Mouse (Mus musculus) bone marrow, adult 2 months (tissue): ENCODE data around the gene Xrcc6. TPM values are rescaled to one million over a fixed set of nuclear protein-coding genes. Genes with fewer than 3 reads are reported as not detected.

Source experiments
- H3K27ac ChIP-seq: fragments of 200-500 bp; 2 replicates; pipeline ENCODE4 v1.5.1; 2012; ENCODE audit warnings: low read depth, mild to moderate bottlenecking, control low read depth, inconsistent platforms, low read length; ENCODE audit not compliant: control insufficient read depth, poor library complexity, insufficient read depth
- H3K4me1 ChIP-seq: fragments of 200-500 bp; 2 replicates; pipeline ENCODE4 v1.6.1; 2011; ENCODE audit warnings: low read length; ENCODE audit not compliant: control insufficient read depth, insufficient read depth
- H3K4me3 ChIP-seq: fragments of 200-500 bp; replicated peaks from 2 replicates; pipeline ENCODE3; 2011; ENCODE audit warnings: mild to moderate bottlenecking, low read depth, low read length, control low read depth; ENCODE audit not compliant: control insufficient read depth
- CTCF ChIP-seq: fragments of 200-500 bp; IDR thresholded peaks from 2 replicates; pipeline ENCODE4 v1.5.1; 2011; ENCODE audit warnings: low read length, control low read depth; ENCODE audit not compliant: control insufficient read depth, insufficient read depth
- POLR2A ChIP-seq: fragments of 200-500 bp; IDR thresholded peaks from 2 replicates; pipeline ENCODE4 v1.6.1; 2011; ENCODE audit warnings: low read depth, mild to moderate bottlenecking, control low read depth, low read length, borderline replicate concordance; ENCODE audit not compliant: control insufficient read depth
- WGBS: fragments of 180-500 bp; shearing (Covaris S2); methylation state at CpG from one replicate; pipeline ENCODE4 v1.1.7; 2018; 5-methylcytosine and 5-hydroxymethylcytosine counted together
- polyA plus RNA-seq: library from polyadenylated mRNA; stranded (reverse); fragments of >200 nt; gene quantifications from 2 replicates; pipeline ENCODE4 v1.2.4, GENCODE M21; 2011; ENCODE audit warnings: low replicate concordance; ENCODE audit not compliant: missing spikeins, insufficient read depth, insufficient read length

The Xrcc6 gene
- 60.8 and 96.2 TPM in 2 replicates for polyA plus RNA-seq

DNA sequence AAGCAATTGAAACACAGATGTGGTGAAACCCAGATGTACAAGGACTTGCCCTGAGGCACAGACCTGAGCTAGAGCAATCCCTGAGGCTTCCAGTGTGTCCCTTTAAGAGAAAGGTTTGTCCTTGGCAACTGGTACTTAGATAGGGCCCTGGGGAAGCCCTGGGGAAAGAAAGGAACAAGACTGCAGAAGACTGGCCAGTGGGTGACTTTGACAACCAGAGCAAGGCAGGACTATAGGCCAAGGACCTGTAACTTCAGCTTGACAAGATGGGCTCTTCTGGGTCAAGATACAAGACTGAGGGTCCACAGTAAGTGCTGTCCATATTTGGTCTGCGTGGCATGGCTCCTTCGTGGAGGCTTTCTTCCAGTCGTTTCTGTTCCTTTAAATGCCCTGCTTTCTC lies at the start of gene Xrcc6:
Gene Xrcc6 (plus strand): TSS at position 190 of the 400 bp plus-strand sequence.
- Histone ChIP-seq H3K4me3 (no peak within 1 kb of the TSS), H3K4me1 (no peaks in the 10 kb centered on the region; the same call in 1 of the 2 replicates), H3K27ac (no peak within 1 kb of the TSS)
- 89% methylated on average over 3 of the region's 3 CpGs for WGBS
- TF ChIP-seq POLR2A (no peak), CTCF (no peak)

DNA sequence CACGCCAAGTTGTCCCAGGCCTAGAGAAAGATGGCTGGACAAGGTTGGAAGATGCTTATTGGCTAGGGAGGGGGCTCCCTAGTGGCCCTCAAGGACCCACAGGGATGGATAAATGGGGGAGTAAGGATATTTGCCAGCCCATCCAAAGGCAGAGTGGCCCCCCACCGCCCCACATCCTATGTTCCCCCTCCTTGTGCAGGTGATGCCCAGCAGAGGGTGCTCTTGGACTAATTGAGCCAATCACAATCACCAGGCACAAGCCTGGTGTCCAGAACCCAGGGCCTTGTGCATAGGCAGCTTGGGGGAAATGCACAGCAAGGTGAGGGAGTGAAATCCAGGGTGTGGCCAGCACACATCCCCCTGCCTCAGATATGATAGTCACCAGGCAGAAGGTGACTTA lies 49.4 kb upstream of the Xrcc6 start:
- Histone ChIP-seq H3K4me1 (no peaks in the 10 kb centered on the region; the same call in 1 of the 2 replicates), H3K27ac (no peak overlapping the region), H3K4me3 (no peak overlapping the region)
- 45% methylated on average over 2 of the region's 2 CpGs for WGBS
- TF ChIP-seq CTCF (peak; percentile 74), POLR2A (no peak)

DNA sequence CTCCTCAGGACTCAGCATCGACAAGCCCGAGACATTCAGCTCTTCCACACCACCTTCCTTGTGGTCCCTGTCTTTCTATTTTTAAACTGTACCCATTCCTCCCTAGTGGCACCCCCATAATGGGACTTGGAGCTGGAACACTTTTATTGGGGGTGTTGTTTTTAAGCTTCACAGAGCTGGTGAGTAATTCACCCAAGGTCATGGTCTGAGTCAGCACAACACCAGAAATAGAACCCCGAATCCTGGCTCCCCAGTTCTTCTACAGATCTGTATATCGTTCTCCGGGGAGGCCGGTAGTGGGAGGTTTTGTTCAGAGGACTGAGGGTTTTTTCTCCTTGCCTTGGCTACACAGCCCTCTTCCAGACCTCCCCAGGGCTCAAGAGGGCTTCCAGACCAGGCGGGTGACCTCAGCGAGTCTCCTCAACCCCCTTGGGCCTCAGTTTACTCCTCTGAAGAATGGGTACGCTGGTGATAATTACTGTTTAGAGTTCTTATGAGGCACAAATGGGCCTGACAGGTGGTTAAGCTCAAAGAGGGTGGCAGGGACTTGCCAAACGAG lies 48.4 kb upstream of the Xrcc6 start:
- no peaks in the 10 kb centered on the region for H3K4me1 ChIP-seq
- TF ChIP-seq POLR2A (no peak), CTCF (no peak)
- WGBS = 87% methylated on average over 10 of the region's 10 CpGs
- H3K4me3 ChIP-seq = no peak overlapping the region
- no peak overlapping the region for H3K27ac ChIP-seq

DNA sequence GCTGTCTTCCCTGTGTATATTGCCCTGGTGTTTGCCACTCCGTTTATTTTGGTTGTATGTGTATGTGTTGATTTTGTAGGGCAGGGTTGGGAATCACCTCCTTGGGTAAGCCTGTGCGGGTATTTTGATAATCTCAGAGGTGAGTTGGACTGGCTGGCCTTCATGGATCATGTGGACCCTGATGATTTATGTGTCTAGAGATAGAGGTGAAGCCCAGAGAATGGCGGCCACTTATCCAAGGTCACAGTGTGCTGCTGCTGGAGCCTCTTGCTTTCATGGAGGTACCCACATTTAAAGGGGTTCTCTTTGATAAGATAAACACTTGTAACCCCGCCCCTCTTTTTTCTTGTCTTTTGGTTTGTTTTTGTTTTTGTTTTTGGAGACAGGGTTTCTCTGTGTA lies 47.9 kb upstream of the Xrcc6 start:
- H3K4me3 ChIP-seq = no peak overlapping the region
- WGBS = 74% methylated on average over 4 of the region's 4 CpGs
- H3K27ac ChIP-seq = no peak overlapping the region
- TF ChIP-seq CTCF = no peak
- no peak for TF ChIP-seq POLR2A
- H3K4me1 ChIP-seq = no peaks in the 10 kb centered on the region

DNA sequence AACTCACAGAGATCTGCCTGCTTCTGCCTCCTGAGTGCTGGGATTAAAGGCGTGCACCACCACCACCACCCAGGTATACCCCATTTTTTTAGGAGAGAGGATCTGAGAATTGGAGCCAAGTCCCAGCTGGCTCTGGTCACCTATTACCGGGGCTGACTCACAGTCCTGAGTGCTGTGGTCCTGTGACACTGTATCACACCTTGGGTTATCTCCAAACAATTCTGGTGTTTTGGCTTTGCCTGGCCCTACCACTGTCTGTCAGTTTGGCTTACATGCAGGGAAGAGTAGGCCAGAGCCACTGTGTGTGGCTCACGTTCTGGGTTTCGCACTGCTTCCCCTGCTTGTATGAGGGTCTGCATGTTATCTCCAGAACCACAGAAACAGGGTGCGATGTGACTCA lies 47.4 kb upstream of the Xrcc6 start:
- H3K4me1 ChIP-seq = no peaks in the 10 kb centered on the region
- no peak overlapping the region for H3K4me3 ChIP-seq
- 82% methylated on average over 5 of the region's 5 CpGs for WGBS
- no peak overlapping the region for H3K27ac ChIP-seq
- no peak for TF ChIP-seq CTCF
- no peak for TF ChIP-seq POLR2A

DNA sequence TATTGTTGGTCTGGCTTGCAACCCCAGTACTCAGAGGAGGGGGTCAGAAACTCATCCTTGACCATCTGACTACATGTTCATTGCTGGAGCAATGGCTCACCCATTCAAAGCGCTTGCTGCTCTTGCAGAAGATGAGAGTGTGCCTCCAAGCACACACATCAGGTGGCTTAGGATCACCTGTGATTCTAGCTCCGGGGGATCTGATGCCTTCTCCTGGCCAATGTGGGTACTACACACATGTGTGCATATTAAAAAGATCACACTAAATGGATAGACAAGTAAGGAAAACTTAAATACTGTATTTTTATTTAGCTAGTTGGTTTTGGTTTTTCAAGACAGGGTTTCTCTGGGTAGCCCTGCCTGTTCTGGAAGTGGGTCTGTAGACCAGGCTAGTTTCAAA lies 46.6 kb upstream of the Xrcc6 start:
- Histone ChIP-seq H3K4me3 (no peak overlapping the region), H3K27ac (no peak overlapping the region), H3K4me1 (no peaks in the 10 kb centered on the region)
- TF ChIP-seq POLR2A (no peak), CTCF (no peak)
- 95% methylated on average over 2 of the region's 2 CpGs for WGBS

DNA sequence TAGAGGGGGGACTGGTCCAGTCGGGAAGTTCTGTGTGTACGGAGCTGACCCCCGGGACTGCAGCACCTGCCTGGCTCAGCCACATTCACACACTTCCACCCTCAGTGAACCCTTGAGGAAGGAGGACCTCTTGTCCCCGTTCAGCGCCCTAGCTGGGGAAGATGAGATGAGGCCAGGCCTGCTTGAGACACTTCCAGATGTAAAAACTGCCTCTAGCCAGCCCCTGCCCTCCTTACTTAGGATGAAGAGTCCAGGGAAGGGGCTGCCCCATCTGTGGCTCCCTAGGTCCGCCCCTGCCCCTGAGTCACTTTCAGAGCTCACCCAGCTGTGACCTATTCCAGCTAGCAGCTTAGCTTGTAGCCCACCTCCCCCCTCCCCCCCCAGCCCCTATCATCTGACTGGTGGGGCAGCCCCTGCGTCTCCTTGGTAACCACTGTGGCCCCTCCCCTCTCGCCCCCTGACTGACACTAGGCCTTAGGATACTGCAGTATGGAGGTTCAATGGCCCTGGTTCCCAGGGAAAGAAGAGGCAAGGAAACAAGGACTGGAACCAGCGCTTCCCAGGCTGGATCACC lies 44.4 kb upstream of the Xrcc6 start:
- Histone ChIP-seq H3K4me1 (no peaks in the 10 kb centered on the region), H3K27ac (no peak overlapping the region), H3K4me3 (no peak overlapping the region)
- no peak for TF ChIP-seq POLR2A
- TF ChIP-seq CTCF = no peak
- 65% methylated on average over 9 of the region's 9 CpGs for WGBS

DNA sequence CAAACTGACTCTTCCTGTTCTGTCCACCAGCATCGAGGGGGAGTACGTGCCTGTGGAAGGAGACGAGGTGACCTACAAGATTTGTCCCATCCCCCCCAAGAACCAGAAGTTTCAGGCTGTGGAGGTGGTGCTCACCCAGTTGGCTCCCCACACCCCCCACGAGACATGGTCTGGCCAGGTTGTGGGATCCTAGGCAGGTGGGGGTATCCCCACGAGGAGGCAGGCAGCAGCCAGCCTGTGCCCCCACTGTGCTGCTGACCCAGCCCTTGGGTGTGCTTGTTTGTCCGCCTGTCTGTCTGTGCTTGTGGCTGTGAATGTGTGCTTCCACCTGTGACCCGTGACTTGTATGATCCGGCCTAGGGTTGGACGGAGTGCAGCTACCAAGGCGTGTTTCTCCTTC lies 38.6 kb upstream of the Xrcc6 start:
- no peaks in the 10 kb centered on the region for H3K4me1 ChIP-seq

DNA sequence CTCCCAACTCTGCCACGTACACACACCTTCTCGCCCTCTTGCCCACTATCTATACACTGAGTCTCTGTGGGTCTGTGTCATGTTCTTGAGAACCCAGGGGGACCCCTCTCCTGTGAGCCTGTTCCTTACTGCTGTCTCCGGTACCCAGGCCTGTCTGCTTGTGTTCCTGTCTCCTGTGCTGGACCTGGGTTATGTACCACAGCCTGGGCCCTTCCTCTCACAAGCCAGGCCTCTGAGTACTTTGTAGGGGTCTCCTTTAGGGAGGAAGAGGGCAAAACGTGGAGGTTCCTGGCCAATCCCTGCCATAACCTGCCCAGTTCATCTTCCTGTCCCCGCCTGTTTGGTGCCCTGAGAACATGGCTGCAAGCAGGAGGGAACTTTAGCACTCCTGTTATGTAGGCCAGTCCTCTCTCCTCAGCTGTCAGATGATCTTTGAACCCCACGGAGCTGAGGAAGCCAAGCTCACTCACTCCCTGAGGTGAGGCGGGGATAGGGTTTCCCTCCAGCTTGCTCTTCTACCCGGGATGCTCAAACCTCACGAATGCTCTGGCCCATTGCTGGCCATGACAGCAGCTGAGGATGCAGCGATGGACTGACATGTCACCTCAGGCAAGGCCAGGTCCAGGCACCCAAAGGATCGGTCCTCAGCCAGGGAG lies 38.0 kb upstream of the Xrcc6 start:
- H3K4me1 ChIP-seq = no peaks in the 10 kb centered on the region
- WGBS = 80% methylated on average over 11 of the region's 11 CpGs
- TF ChIP-seq POLR2A (no peak), CTCF (no peak)
- H3K27ac ChIP-seq = no peak overlapping the region
- no peak overlapping the region for H3K4me3 ChIP-seq

More for the DNA sequence above, 38.6 kb upstream of the Xrcc6 start:
- no peak overlapping the region for H3K4me3 ChIP-seq
- no peak for TF ChIP-seq CTCF
- no peak for TF ChIP-seq POLR2A
- H3K27ac ChIP-seq = no peak overlapping the region
- WGBS = 70% methylated on average over 10 of the region's 10 CpGs
